Mouse (Mus musculus): Measurements from ENCODE around the gene Wwox. TPM values are rescaled to one million over a fixed set of nuclear protein-coding genes. Genes with fewer than 3 reads are reported as not detected.

Gene Wwox
- total RNA-seq, 2 experiments from 2014 or later: 12.7 to 13.6 TPM

GRCm38 (mm10) chr8:114773461-114774414, 334.3 kb downstream of the Wwox start:
- intact Hi-C loops (cut with DNase I): loop anchor here (5.0 to 10.0 kb wide), 4 partner anchors 231 to 1661 kb away; no protein-coding TSS in a partner anchor
- DNase-seq (ENCODE audit: low spot score in 2 of 2): peak; percentile 31 to 51

DNA sequence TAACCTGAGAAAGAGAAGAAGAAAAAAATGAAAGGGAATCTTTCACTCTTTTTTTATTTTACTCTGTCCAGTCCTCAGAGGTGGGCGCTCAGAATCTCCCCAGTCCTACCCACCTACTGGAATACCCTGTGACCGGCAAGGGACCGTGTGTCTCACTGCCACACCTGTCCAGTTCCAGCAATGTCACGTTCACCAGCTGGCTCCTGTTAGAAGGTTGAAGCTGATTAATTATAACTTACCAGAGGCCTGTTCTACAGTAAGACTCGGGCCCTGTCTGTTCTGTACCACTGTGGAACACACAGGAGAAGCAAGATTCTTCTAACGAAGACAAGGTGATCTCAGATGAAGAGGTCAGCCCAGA, 334.9 kb downstream of the Wwox start:
- DNase-seq (ENCODE audit: low spot score in 2 of 2): no peak
- intact Hi-C loops (cut with DNase I): loop anchor here (5.0 to 10.0 kb wide), 4 partner anchors 232 to 1660 kb away; no protein-coding TSS in a partner anchor

- no peak for DNase-seq (ENCODE audit: low spot score in 2 of 2)
- intact Hi-C loops (cut with DNase I): loop anchor here (10.0 kb wide), 3 partner anchors 379 to 1659 kb away; no protein-coding TSS in a partner anchor
These were observed 336.1 kb downstream of the Wwox start for GRCm38 (mm10) chr8:114775543-114775942.

DNA sequence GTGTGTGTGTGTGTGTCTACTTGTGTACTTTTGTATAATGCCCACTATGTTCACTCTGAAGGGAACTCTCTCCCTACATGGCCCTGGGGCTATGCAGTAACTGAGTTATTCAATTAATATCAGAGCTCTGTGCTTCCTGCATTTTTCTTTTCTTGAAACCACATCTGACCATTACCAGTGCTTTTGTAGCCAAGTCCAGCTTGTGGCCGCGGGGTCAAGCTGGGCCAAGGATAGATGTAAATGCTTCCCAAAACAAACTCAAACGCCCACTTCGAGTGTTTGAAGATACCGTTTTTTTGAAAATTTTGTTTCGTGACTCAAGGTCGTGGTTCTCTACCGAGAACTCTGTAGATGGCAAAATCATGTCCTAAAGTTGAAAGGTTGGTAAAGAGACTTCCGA, 337.2 kb downstream of the Wwox start:
- intact Hi-C loops (cut with DNase I): loop anchor here (10.0 kb wide), 3 partner anchors 378 to 1658 kb away; no protein-coding TSS in a partner anchor

DNA sequence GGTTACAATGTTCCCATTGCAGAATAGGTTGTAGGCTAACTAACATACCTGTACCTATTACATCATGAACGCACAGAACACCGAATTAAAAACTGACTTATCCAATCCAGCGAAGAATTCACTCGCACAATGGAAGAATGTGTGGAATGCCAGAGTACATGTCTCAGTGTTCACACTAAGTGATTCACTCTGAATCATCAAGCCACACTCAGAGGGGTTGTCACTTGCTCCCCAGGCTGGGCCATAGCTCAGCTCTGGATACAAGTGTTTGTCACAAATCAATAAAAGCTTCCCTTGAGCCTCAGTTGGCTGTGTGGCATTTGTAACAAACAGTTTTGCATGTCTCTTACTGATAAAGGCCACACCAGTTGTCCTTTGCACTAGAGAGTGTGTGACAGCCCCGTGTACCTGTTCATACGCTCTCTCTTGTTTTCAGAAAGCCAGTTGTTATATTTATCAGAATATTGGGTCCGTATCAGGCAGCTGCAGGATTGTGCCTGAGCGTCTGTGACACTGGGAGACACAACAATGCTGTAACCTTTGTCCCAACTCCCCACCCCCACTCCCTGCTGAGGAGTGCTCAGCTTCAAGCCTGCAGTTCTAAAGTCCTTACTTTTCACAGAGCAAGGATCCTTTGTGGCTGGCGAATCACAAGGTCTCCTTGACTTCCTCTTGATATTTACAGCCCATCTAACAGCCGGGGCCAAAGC, 338.0 kb downstream of the Wwox start:
- no peak for DNase-seq (ENCODE audit: low spot score in 2 of 2)
- intact Hi-C loops (cut with DNase I): loop anchor here (10.0 kb wide), 3 partner anchors 377 to 1657 kb away; no protein-coding TSS in a partner anchor

More for the DNA sequence above, 337.2 kb downstream of the Wwox start:
- DNase-seq (ENCODE audit: low spot score in 2 of 2): no peak

DNA sequence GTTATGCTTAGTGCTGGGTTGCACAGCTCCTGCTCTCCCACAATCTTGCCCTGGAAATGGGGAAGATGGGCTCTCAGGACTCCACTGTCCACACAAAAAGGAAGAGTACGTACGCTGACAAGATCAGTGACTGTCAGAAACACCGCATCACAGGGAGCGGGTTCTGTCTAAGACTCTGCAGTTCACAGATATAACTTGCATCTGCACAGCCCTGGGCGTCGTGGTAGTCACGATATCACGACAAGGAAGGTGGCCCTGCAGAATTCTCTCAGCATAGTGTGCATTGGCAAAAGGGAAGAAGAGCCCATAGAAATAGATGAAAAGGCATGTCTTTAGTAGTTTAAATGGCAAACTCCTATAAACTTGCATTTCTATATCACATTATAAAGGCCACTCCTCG, 339.5 kb downstream of the Wwox start:
- intact Hi-C loops (cut with DNase I): loop anchor here (10.0 kb wide), 3 partner anchors 376 to 1656 kb away; no protein-coding TSS in a partner anchor
- no peak for DNase-seq (ENCODE audit: low spot score in 2 of 2)

- no peak for DNase-seq (ENCODE audit: low spot score in 2 of 2)
- intact Hi-C loops (cut with DNase I): no loop called here
These were observed 343.9 kb downstream of the Wwox start for GRCm38 (mm10) chr8:114783321-114783720.

GRCm38 (mm10) chr8:114785834-114786233, 346.4 kb downstream of the Wwox start:
- intact Hi-C loops (cut with DNase I): no loop called here

GRCm38 (mm10) chr8:114789616-114790015, 350.2 kb downstream of the Wwox start:
- DNase-seq (ENCODE audit: low spot score in 2 of 2): no peak
- intact Hi-C loops (cut with DNase I): no loop called here

More at GRCm38 (mm10) chr8:114785834-114786233, 346.4 kb downstream of the Wwox start:
- no peak for DNase-seq (ENCODE audit: low spot score in 2 of 2)

DNA sequence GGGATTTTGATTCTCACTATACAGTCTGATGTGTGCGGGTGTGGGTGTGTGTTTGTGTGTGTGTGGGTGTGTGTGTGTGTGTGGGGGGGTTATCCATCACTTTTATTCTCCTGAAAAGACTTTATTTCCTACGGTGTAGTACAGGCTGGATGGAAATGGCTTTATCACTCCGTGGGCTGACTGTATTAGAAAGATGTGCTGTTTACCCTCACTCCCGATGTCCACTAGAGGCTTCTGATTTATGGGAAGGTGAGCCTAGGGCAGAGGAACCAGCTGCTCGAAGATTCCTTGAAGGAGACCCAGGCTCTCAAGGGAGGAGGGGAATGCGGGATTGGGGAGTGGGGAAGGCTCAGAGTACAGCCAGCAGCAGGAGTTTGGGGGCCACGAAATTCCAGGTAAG, 351.3 kb downstream of the Wwox start:
- intact Hi-C loops (cut with DNase I): no loop called here
- no peak for DNase-seq (ENCODE audit: low spot score in 2 of 2)

GRCm38 (mm10) chr8:114793682-114794081, 354.2 kb downstream of the Wwox start:
- no peak for DNase-seq (ENCODE audit: low spot score in 2 of 2)
- intact Hi-C loops (cut with DNase I): no loop called here

GRCm38 (mm10) chr8:114801428-114802134, 362.1 kb downstream of the Wwox start:
- DNase-seq (ENCODE audit: low spot score in 2 of 2): no peak
- intact Hi-C loops (cut with DNase I): no loop called here

- no peak for DNase-seq (ENCODE audit: low spot score in 2 of 2)
- intact Hi-C loops (cut with DNase I): no loop called here
These were observed 363.7 kb downstream of the Wwox start for GRCm38 (mm10) chr8:114803113-114803512.

DNA sequence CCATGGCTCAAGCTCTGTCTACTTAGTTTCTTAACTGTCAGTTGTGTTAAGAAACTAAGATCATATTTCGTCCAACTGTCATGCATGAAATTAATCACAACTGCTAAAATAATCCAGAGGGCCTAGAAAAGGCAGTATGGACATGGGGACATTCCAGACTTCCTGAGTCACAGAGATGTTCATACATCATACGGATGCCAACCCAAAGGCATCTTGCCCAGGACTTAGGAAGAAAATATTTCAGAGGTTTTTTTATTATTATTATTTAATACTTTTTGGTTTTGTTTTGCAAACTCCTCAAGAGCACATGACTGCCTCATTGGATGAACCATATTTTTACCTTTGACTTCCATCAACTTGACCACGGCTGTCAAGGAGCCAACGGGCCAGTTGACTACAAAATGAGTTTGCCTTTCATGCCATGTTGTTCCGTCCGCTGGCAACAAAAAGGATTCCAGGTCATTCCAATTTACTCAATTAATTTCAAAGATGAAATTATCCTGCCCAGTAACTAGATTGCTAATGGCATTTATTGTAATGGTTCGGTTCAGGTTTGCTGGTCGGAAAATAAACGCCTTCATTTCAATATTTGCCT, 367.5 kb downstream of the Wwox start:
- intact Hi-C loops (cut with DNase I): no loop called here
- DNase-seq (ENCODE audit: low spot score in 2 of 2): no peak

DNA sequence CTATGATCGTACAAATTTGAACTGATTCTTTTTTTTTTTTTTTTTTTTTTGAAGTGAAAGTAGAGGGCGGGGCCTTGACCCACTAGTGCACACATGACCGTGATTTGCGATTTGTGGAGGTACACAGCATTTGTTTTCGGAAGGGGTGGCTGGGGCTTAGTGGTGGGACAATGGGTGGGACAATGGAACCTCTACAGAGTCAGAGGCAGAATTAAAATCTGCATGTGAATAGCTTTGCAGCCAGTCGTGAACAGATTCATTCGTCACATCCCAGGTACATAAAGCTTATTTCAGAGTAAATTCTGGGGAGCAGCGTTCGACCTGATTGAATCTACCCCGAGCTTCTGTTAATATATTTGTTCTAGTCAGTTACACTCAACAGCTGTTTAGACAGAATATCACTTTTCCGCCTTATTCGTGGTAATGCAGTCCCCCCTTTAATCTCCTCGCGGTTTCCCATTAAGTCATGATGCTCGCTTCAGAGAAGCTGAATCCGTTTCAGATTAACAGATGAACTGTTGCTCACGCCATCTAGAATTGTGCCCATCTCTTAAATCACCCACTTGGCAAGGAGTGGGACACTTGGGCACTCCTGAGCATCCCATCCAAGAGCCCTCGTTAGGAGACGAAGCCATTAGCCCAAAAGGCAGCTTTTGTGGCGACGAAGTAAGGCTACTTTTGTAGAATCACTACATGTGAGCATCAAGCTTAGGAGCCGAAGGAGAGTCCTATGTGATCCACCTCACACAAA, 368.4 kb downstream of the Wwox start:
- intact Hi-C loops (cut with DNase I): no loop called here
- DNase-seq (ENCODE audit: low spot score in 2 of 2): no peak

DNA sequence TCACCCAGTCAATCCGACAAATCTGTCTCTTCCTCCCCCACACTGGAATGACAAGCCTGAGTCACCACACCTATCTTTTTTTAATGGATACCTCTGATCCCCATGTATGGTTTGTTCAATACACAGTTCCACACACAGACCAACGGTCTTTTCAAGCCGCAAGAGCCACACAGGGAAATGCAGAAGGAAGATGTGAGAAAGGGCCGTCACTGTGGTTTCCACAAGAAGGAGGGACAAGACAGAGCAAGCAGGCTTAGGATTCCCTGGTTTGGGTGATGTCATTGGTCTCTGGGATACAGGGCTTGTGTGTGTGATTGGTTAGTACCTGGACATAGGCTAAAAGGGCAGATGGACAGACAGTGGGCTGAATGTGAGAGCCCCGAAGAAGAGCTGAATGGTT, 371.0 kb downstream of the Wwox start:
- intact Hi-C loops (cut with DNase I): loop anchor here (10.0 kb wide), 1 partner anchor 344 kb away; no protein-coding TSS in a partner anchor

DNA sequence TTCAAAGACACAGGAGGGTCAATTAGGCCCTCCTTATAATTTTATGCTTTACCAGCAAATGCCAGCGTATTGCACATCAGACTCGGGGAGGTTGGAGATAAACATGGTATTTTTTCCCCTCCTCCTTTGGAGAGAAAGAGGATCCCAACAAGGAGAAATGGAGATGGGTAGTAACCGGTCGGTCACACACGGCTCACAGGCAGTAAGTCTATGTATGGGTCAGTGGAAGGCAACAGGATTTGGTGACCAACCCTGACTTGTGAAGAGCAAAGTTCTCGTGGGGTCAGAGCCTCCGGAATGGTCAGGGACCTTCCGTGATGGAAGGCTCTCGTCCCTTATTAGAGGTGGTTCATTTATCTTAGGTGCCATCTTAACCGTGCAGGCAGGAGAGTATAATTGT, 374.4 kb downstream of the Wwox start:
- intact Hi-C loops (cut with DNase I): loop anchor here (10.0 kb wide), 1 partner anchor 341 kb away; no protein-coding TSS in a partner anchor
- no peak for DNase-seq (ENCODE audit: low spot score in 2 of 2)

More for the DNA sequence above, 371.0 kb downstream of the Wwox start:
- no peak for DNase-seq (ENCODE audit: low spot score in 2 of 2)
